Mouse (Mus musculus): ENCODE data around the gene Telo2.

The Telo2 gene

GRCm38 (mm10) chr17:25107786-25108185 lies 8.0 kb downstream of the Telo2 start:
- DNase-seq (ENCODE audit: low read depth in 2 of 2, low spot score in 2 of 2) = no peak

GRCm38 (mm10) chr17:25101338-25101737 lies 14.4 kb downstream of the Telo2 start:
- DNase-seq (ENCODE audit: low read depth in 2 of 2, low spot score in 2 of 2) = no peak

GRCm38 (mm10) chr17:25100052-25100451 lies 15.7 kb downstream of the Telo2 start:
- DNase-seq (ENCODE audit: low read depth in 2 of 2, low spot score in 2 of 2) = no peak

- no peak for DNase-seq (ENCODE audit: low read depth in 2 of 2, low spot score in 2 of 2)
Observed at GRCm38 (mm10) chr17:25096221-25096620, 19.5 kb downstream of the Telo2 start.

- DNase-seq (ENCODE audit: low read depth in 2 of 2, low spot score in 2 of 2) = no peak
Observed at GRCm38 (mm10) chr17:25090450-25090849, 25.3 kb downstream of the Telo2 start.

- no peak for DNase-seq (ENCODE audit: low read depth in 2 of 2, low spot score in 2 of 2)
Observed at GRCm38 (mm10) chr17:25089158-25089557, 26.6 kb downstream of the Telo2 start.

- DNase-seq (ENCODE audit: low read depth in 2 of 2, low spot score in 2 of 2) = no peak
Observed at GRCm38 (mm10) chr17:25086724-25087123, 29.0 kb downstream of the Telo2 start.

GRCm38 (mm10) chr17:25084835-25085385 lies 30.9 kb downstream of the Telo2 start:
- no peak for DNase-seq (ENCODE audit: low read depth in 2 of 2, low spot score in 2 of 2)

- no peak for DNase-seq (ENCODE audit: low read depth in 2 of 2, low spot score in 2 of 2)
Observed at GRCm38 (mm10) chr17:25083444-25083931, 32.3 kb downstream of the Telo2 start, which contains the start of gene Tmem204. Tmem204 (minus strand) TSS chr17:25083591.

GRCm38 (mm10) chr17:25082887-25083286 lies 32.9 kb downstream of the Telo2 start:
- DNase-seq (ENCODE audit: low read depth in 2 of 2, low spot score in 2 of 2) = no peak

GRCm38 (mm10) chr17:25082081-25082847 lies 33.5 kb downstream of the Telo2 start:
- no peak for DNase-seq (ENCODE audit: low read depth in 2 of 2, low spot score in 2 of 2)

- no peak for DNase-seq (ENCODE audit: low read depth in 2 of 2, low spot score in 2 of 2)
Observed at GRCm38 (mm10) chr17:25080960-25081381, 34.8 kb downstream of the Telo2 start.

- no peak for DNase-seq (ENCODE audit: low read depth in 2 of 2, low spot score in 2 of 2)
Observed at GRCm38 (mm10) chr17:25080210-25080609, 35.6 kb downstream of the Telo2 start.

GRCm38 (mm10) chr17:25077771-25078372 lies 37.9 kb downstream of the Telo2 start:
- DNase-seq (ENCODE audit: low read depth in 2 of 2, low spot score in 2 of 2) = no peak

- DNase-seq (ENCODE audit: low read depth in 2 of 2, low spot score in 2 of 2) = no peak
Observed at GRCm38 (mm10) chr17:25076906-25077305, 38.9 kb downstream of the Telo2 start.

- DNase-seq (ENCODE audit: low read depth in 2 of 2, low spot score in 2 of 2) = no peak
Observed at GRCm38 (mm10) chr17:25068690-25069089, 47.1 kb downstream of the Telo2 start.

- DNase-seq (ENCODE audit: low read depth in 2 of 2, low spot score in 2 of 2) = no peak
Observed at GRCm38 (mm10) chr17:25067442-25067851, 48.3 kb downstream of the Telo2 start.

- no peak for DNase-seq (ENCODE audit: low read depth in 2 of 2, low spot score in 2 of 2)
Observed at GRCm38 (mm10) chr17:25066595-25066994, 49.2 kb downstream of the Telo2 start.

GRCm38 (mm10) chr17:25065189-25065588 lies 50.6 kb downstream of the Telo2 start:
- no peak for DNase-seq (ENCODE audit: low read depth in 2 of 2, low spot score in 2 of 2)

- DNase-seq (ENCODE audit: low read depth in 2 of 2, low spot score in 2 of 2) = no peak
Observed at GRCm38 (mm10) chr17:25064351-25064750, 51.4 kb downstream of the Telo2 start.

- DNase-seq (ENCODE audit: low read depth in 2 of 2, low spot score in 2 of 2) = no peak
Observed at GRCm38 (mm10) chr17:25063872-25064271, 51.9 kb downstream of the Telo2 start.

- no peak for DNase-seq (ENCODE audit: low read depth in 2 of 2, low spot score in 2 of 2)
Observed at GRCm38 (mm10) chr17:25063261-25063660, 52.5 kb downstream of the Telo2 start.
